Mouse (Mus musculus) liver, adult 2 months (tissue): Measurements from ENCODE around the gene Gm37240. TPM values are rescaled to one million over a fixed set of nuclear protein-coding genes. Genes with fewer than 3 reads are reported as not detected.

Source experiments
- DNase-seq: peaks from one replicate; pipeline ENCODE4 v3.0.0-alpha.2; 2011; ENCODE audit warnings: low read depth, low spot score; ENCODE audit errors: extremely low read depth
- H3K27ac ChIP-seq: fragments of 200-500 bp; replicated peaks from 2 replicates; pipeline ENCODE4 v1.5.1; 2012; ENCODE audit warnings: low read depth, mild to moderate bottlenecking, control low read depth, inconsistent platforms, low read length; ENCODE audit not compliant: insufficient read depth
- H3K27me3 ChIP-seq: fragments of 200-500 bp; 2 replicates; pipeline ENCODE4 v1.6.1; 2012; ENCODE audit warnings: mild to moderate bottlenecking, moderate library complexity, low read length, inconsistent platforms; ENCODE audit not compliant: control insufficient read depth, insufficient read depth
- H3K36me3 ChIP-seq: fragments of 200-500 bp; 2 replicates; pipeline ENCODE4 v1.6.1; 2012; ENCODE audit warnings: low read length, inconsistent platforms; ENCODE audit not compliant: control insufficient read depth, insufficient read depth
- H3K4me1 ChIP-seq: fragments of 200-500 bp; 2 replicates; pipeline ENCODE4 v1.6.1; 2011; ENCODE audit warnings: low read length; ENCODE audit not compliant: control insufficient read depth, insufficient read depth
- H3K4me3 ChIP-seq: fragments of 200-500 bp; 2 replicates; pipeline ENCODE4 v1.5.1; 2011; ENCODE audit warnings: low read depth, mild to moderate bottlenecking, control low read depth, low read length, moderate library complexity; ENCODE audit not compliant: insufficient read depth
- H3K79me2 ChIP-seq: fragments of 200-500 bp; 2 replicates; pipeline ENCODE4 v1.6.1; 2012; ENCODE audit warnings: inconsistent platforms, mild to moderate bottlenecking, low read length, moderate library complexity; ENCODE audit not compliant: control insufficient read depth, insufficient read depth
- H3K9ac ChIP-seq: fragments of 200-500 bp; 2 replicates; pipeline ENCODE4 v1.6.1; 2012; ENCODE audit warnings: low read depth, mild to moderate bottlenecking, control low read depth, inconsistent platforms, low read length
- CTCF ChIP-seq: fragments of 200-500 bp; IDR thresholded peaks from 2 replicates; pipeline ENCODE4 v1.5.1; 2011; ENCODE audit warnings: low read depth, low read length, control low read depth
- POLR2A ChIP-seq: fragments of 200-500 bp; IDR thresholded peaks from 2 replicates; pipeline ENCODE4 v1.6.1; 2011; ENCODE audit warnings: low read length, control low read depth; ENCODE audit not compliant: insufficient read depth; ENCODE audit errors: extremely low read depth
- WGBS: fragments of 180-500 bp; shearing (Covaris S2); methylation state at CpG from one replicate; pipeline ENCODE4 v1.1.7; 2018; 5-methylcytosine and 5-hydroxymethylcytosine counted together
- polyA plus RNA-seq: library from polyadenylated mRNA; depleted of rRNA; stranded (reverse); fragments of >200 nt; gene quantifications from 2 replicates; pipeline ENCODE4 v1.2.3, GENCODE M21; 2012
- total RNA-seq: library from RNA; depleted of rRNA; stranded (reverse); fragments of >200 nt; gene quantifications from 2 replicates; pipeline ENCODE4 v1.2.3, GENCODE M21; 2014

Gene Gm37240
- total and polyA plus RNA-seq, 2 experiments = 2.2 to 6.9 TPM

DNA sequence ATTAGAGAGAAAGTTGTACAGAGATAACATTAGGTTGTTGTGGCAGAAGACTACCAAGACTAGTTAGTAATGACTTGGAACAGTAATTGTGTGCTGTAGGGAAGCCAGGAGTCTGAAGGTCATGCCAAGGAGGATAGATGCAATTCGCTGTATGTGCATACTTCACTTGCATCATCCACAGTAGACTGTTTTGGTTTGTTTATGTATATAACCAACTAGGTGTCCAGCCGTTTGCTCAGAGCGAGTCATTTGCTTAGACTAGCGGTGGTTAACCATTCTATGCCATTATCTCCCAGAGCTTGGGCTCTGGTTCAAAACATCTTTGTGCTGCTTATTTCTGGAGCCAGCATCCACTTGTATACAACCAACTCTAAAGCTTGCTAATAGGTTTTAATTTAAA lies 937.9 kb downstream of the Gm37240 start:
- Histone ChIP-seq H3K4me3 (no peak overlapping the region), H3K27me3 (no peaks in the 10 kb centered on the region), H3K79me2 (no peaks in the 10 kb centered on the region; the same call in 1 of the 2 replicates), H3K27ac (no peak overlapping the region), H3K36me3 (no peaks in the 10 kb centered on the region), H3K9ac (no peak overlapping the region), H3K4me1 (peaks cover 4% of the 10 kb centered on the region; the same call in 1 of the 2 replicates)
- WGBS = 20% methylated on average over 4 of the region's 4 CpGs
- peak; percentile 75 for DNase-seq
- TF ChIP-seq CTCF (no peak), POLR2A (no peak)

DNA sequence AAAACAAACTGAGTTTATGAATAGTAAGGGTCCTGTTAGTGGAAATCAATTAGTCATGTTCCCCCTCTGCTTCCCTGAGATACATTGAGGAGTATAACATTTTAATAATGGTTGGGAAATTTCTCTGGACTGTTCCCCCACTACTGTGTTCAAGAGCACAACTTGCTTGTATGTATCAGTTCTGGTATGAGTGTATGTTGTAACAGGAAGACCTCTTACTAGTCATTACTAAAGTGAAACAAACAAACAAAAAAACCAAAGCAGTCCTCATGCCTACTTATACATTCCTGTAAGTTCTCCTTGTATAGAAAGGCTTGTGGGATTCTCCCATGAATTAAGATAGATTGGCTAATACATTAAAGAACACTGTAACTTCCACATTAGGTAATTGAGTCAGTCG lies 940.9 kb downstream of the Gm37240 start:
- no peak for TF ChIP-seq POLR2A
- no peak for TF ChIP-seq CTCF
- Histone ChIP-seq H3K27me3 (no peaks in the 10 kb centered on the region), H3K79me2 (no peaks in the 10 kb centered on the region; the same call in 1 of the 2 replicates), H3K9ac (no peak overlapping the region), H3K36me3 (no peaks in the 10 kb centered on the region), H3K4me3 (no peak overlapping the region), H3K27ac (no peak overlapping the region), H3K4me1 (peaks cover 4% of the 10 kb centered on the region; the same call in 1 of the 2 replicates)
- 94% methylated on average over 1 of the region's 1 CpGs for WGBS
- DNase-seq = no peak

DNA sequence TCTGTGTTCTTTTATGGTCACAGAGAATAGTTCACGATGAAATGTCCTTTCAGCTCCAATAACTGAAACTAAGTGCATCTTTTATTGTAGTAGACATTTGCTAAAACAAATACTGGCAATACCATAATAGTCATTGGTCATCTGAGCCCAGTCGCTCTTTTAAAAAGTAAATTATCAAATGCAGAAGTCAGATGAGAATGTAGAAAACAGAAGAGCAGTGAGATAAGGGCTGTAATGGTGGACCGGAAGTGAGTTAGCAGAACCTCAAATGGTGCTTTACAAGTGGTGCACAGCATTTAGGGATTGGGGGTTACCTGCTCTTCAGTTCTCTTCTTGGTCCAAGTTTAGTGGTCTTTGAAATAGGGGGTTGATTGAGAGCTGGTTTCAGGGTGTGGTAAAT lies 942.4 kb downstream of the Gm37240 start:
- H3K79me2 ChIP-seq = no peaks in the 10 kb centered on the region; the same call in 1 of the 2 replicates
- H3K4me3 ChIP-seq = no peak overlapping the region
- WGBS = 92% methylated on average over 3 of the region's 3 CpGs
- H3K9ac ChIP-seq = no peak overlapping the region
- no peaks in the 10 kb centered on the region for H3K27me3 ChIP-seq
- H3K4me1 ChIP-seq = peaks cover 4% of the 10 kb centered on the region; the same call in 1 of the 2 replicates
- H3K36me3 ChIP-seq = no peaks in the 10 kb centered on the region; the same call in 1 of the 2 replicates
- DNase-seq = no peak
- H3K27ac ChIP-seq = no peak overlapping the region
- TF ChIP-seq POLR2A (no peak), CTCF (no peak)

DNA sequence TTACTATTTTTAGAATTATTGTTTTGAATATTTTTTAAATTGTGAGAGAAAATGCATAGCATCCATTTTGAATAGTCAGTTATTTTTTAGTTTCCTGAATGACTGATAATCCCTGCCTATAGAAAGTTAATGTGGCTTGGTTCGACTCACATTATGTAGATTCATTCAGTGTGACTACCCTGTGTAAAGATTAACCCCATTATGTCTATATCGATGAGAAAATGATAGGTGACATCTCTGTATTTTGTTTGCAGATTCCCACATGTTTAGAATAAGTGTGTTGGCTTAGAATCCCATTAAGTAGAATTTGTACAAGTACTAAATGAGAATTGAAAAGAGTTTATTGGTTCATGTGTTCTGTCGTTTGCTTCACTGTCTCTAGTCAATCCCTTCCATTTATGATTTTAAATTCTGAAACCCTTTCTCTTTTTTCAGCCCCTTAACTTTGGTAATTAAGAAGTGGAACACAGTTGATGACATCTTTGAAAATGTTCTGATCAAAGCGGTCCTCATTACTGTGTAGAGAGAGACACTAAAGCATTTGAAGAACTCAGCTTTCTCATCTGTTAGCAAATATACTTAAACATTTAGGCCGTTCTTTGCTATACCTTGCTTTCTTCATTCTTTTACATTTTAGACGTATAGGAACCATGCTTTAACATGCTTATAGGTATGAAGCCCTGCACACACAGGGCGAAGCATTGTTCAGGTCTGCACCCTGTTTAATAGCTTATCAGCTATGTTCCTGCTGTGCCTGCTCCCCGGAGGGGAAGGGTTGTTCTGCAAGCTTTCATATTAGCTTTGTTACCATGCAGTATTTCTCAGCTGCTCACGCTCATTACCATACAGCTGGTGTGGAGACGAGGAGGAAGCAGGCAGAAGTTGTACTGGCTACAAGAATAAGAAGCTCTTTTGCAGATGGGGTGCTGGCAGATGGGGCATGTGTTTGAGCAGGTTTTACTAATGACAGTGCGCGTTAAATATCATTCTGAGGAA lies 949.7 kb downstream of the Gm37240 start:
- no peak overlapping the region for H3K9ac ChIP-seq
- WGBS = 85% methylated on average over 12 of the region's 12 CpGs
- no peaks in the 10 kb centered on the region; the same call in 1 of the 2 replicates for H3K36me3 ChIP-seq
- no peaks in the 10 kb centered on the region for H3K27me3 ChIP-seq
- no peak overlapping the region for H3K4me3 ChIP-seq
- H3K4me1 ChIP-seq = no peaks in the 10 kb centered on the region; the same call in 1 of the 2 replicates
- H3K27ac ChIP-seq = no peak overlapping the region
- no peak for DNase-seq
- H3K79me2 ChIP-seq = no peaks in the 10 kb centered on the region; the same call in 1 of the 2 replicates
- no peak for TF ChIP-seq CTCF
- TF ChIP-seq POLR2A = no peak

DNA sequence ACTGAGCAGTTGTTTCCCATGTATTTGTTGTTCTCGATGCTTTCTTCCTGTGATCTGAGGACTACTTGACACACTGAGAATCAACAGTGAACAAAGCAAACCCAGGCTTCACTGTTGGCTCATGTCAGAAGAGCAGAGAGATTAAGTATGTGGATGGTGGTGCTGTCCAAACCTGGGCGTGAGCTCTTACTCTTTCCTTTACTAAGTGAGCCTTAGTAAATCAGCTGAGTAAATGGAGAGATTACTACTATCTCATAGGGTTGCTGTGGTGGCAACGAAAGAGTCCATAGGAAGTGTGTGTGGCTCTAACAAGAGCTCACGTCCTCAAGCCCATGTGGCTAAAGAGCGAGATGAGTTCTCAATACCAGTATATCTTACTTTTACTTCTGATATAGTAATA lies 950.4 kb downstream of the Gm37240 start:
- H3K4me1 ChIP-seq = no peaks in the 10 kb centered on the region; the same call in 1 of the 2 replicates
- WGBS = 92% methylated on average over 5 of the region's 5 CpGs
- TF ChIP-seq POLR2A (no peak), CTCF (no peak)

DNA sequence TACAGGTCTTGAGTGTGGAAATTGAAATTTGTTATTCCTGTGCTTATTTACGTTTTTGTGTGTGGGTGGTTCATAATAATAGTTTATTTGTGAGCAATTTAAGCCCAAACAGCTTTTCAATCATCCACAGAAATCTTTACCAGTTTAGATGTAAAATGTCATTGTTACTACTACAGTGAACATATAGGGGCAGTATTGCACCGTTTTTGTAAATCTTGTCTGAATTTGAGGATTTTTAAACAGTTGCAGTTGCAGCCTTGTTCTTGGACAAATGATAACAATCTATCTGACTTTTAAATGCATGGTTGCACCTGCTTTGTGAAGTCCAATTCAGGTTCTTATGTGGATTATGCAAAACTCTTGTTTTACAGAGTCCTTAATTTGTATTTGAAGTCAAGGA lies 951.1 kb downstream of the Gm37240 start:
- no peak for TF ChIP-seq CTCF
- no peak for TF ChIP-seq POLR2A

More for the DNA sequence above, 950.4 kb downstream of the Gm37240 start:
- no peak overlapping the region for H3K9ac ChIP-seq
- H3K27ac ChIP-seq = no peak overlapping the region
- no peaks in the 10 kb centered on the region; the same call in 1 of the 2 replicates for H3K36me3 ChIP-seq
- no peak for DNase-seq
- H3K79me2 ChIP-seq = no peaks in the 10 kb centered on the region; the same call in 1 of the 2 replicates
- no peaks in the 10 kb centered on the region for H3K27me3 ChIP-seq
- H3K4me3 ChIP-seq = no peak overlapping the region

More for the DNA sequence above, 951.1 kb downstream of the Gm37240 start:
- Histone ChIP-seq H3K36me3 (no peaks in the 10 kb centered on the region; the same call in 1 of the 2 replicates), H3K79me2 (no peaks in the 10 kb centered on the region; the same call in 1 of the 2 replicates), H3K4me3 (no peak overlapping the region), H3K27ac (no peak overlapping the region), H3K4me1 (no peaks in the 10 kb centered on the region; the same call in 1 of the 2 replicates), H3K9ac (no peak overlapping the region), H3K27me3 (no peaks in the 10 kb centered on the region)
- no peak for DNase-seq
- WGBS = 53% methylated on average over 2 of the region's 2 CpGs
